Mouse (Mus musculus): ENCODE measurements around the gene Crcp. TPM values are rescaled to one million over a fixed set of nuclear protein-coding genes. Genes with fewer than 3 reads are reported as not detected.

The Crcp gene
- polyA plus RNA-seq, 1 experiment from 2014 or later, result 41.6 TPM

- H3K9me3 ChIP-seq (ENCODE audit: control insufficient read depth), result no peaks in the 10 kb centered on the region
- 0 out of 2 replicates have a peak, but pooled peaks cover 12% of the 10 kb centered on the region for H3K4me1 ChIP-seq (replicated peaks; ENCODE audit: control insufficient read depth, insufficient read depth, low read length)
- peaks cover 21% of the 10 kb centered on the region for H3K36me3 ChIP-seq (ENCODE audit: control insufficient read depth, insufficient read depth)
- no peak for ATAC-seq
- no peak overlapping the region for H3K27ac ChIP-seq (ENCODE audit: low read depth, low read length)
- 0 out of 2 replicates have a peak overlapping the region, but pooled peaks have one; percentile 17 for H3K4me2 ChIP-seq (replicated peaks; ENCODE audit: low read depth)
- peak overlapping the region; percentile 26; the same call in 1 of the 2 replicates for H3K9ac ChIP-seq (ENCODE audit: low read depth, low read length)
- WGBS, result 61% methylated on average over 5 of the region's 5 CpGs
- no peak overlapping the region for H3K4me3 ChIP-seq (ENCODE audit: low read depth, low read length)
- no peaks in the 10 kb centered on the region for H3K27me3 ChIP-seq (replicated peaks; ENCODE audit: control insufficient read depth, insufficient read depth, low read length)
- TF ChIP-seq CTCF (IDR thresholded peaks at IDR 0.05; ENCODE audit: low read depth), result no peak
Measured at GRCm38 (mm10) chr5:130021361-130021966, 7.6 kb upstream of the Crcp start.

GRCm38 (mm10) chr5:130022366-130022765 is 6.7 kb upstream of the Crcp start:
- Histone ChIP-seq H3K4me3 (ENCODE audit: low read depth, low read length) (no peak overlapping the region), H3K27ac (ENCODE audit: low read depth, low read length) (no peak overlapping the region), H3K27me3 (replicated peaks; ENCODE audit: control insufficient read depth, insufficient read depth, low read length) (no peaks in the 10 kb centered on the region), H3K4me2 (replicated peaks; ENCODE audit: low read depth) (peak overlapping the region; percentile 84), H3K9me3 (ENCODE audit: control insufficient read depth) (no peaks in the 10 kb centered on the region), H3K36me3 (ENCODE audit: control insufficient read depth, insufficient read depth) (peaks cover 15% of the 10 kb centered on the region), H3K4me1 (replicated peaks; ENCODE audit: control insufficient read depth, insufficient read depth, low read length) (0 out of 2 replicates have a peak, but pooled peaks cover 12% of the 10 kb centered on the region), H3K9ac (ENCODE audit: low read depth, low read length) (no peak overlapping the region)
- TF ChIP-seq CTCF (IDR thresholded peaks at IDR 0.05; ENCODE audit: low read depth), result no peak
- WGBS, result 49% methylated on average over 7 of the region's 7 CpGs
- no peak for ATAC-seq

- H3K4me2 ChIP-seq (replicated peaks; ENCODE audit: low read depth), result peak overlapping the region; percentile 84
- 0 out of 2 replicates have a peak overlapping the region, but pooled peaks have one; percentile 7 for H3K27ac ChIP-seq (ENCODE audit: low read depth, low read length)
- ATAC-seq, result no peak
- peaks cover 6% of the 10 kb centered on the region; the same call in 1 of the 2 replicates for H3K36me3 ChIP-seq (ENCODE audit: control insufficient read depth, insufficient read depth)
- WGBS, result 35% methylated on average over 12 of the region's 12 CpGs
- H3K4me1 ChIP-seq (replicated peaks; ENCODE audit: control insufficient read depth, insufficient read depth, low read length), result 0 out of 2 replicates have a peak, but pooled peaks cover 12% of the 10 kb centered on the region
- H3K27me3 ChIP-seq (replicated peaks; ENCODE audit: control insufficient read depth, insufficient read depth, low read length), result no peaks in the 10 kb centered on the region
- peak overlapping the region; percentile 66 for H3K4me3 ChIP-seq (ENCODE audit: low read depth, low read length)
- TF ChIP-seq CTCF (IDR thresholded peaks at IDR 0.05; ENCODE audit: low read depth), result no peak
- H3K9me3 ChIP-seq (ENCODE audit: control insufficient read depth), result no peaks in the 10 kb centered on the region
- H3K9ac ChIP-seq (ENCODE audit: low read depth, low read length), result 0 out of 2 replicates have a peak overlapping the region, but pooled peaks have one; percentile 24
Measured at GRCm38 (mm10) chr5:130023067-130023766, 5.9 kb upstream of the Crcp start.

GRCm38 (mm10) chr5:130023767-130024539 is 5.1 kb upstream of the Crcp start:
- WGBS, result under 1% methylated on average over 32 of the region's 32 CpGs
- peak overlapping the region; percentile 84 for H3K4me2 ChIP-seq (replicated peaks; ENCODE audit: low read depth)
- peak overlapping the region; percentile 66 for H3K4me3 ChIP-seq (ENCODE audit: low read depth, low read length)
- peak overlapping the region; percentile 78 for H3K27ac ChIP-seq (ENCODE audit: low read depth, low read length)
- peaks cover 13% of the 10 kb centered on the region; the same call in 1 of the 2 replicates for H3K4me1 ChIP-seq (replicated peaks; ENCODE audit: control insufficient read depth, insufficient read depth, low read length)
- peak; percentile 94 for ATAC-seq
- peaks cover under 1% of the 10 kb centered on the region; the same call in 1 of the 2 replicates for H3K36me3 ChIP-seq (ENCODE audit: control insufficient read depth, insufficient read depth)
- H3K27me3 ChIP-seq (replicated peaks; ENCODE audit: control insufficient read depth, insufficient read depth, low read length), result no peaks in the 10 kb centered on the region
- peak; percentile 92 for TF ChIP-seq CTCF (IDR thresholded peaks at IDR 0.05; ENCODE audit: low read depth)
- H3K9ac ChIP-seq (ENCODE audit: low read depth, low read length), result peak overlapping the region; percentile 70
- H3K9me3 ChIP-seq (ENCODE audit: control insufficient read depth), result no peaks in the 10 kb centered on the region

DNA sequence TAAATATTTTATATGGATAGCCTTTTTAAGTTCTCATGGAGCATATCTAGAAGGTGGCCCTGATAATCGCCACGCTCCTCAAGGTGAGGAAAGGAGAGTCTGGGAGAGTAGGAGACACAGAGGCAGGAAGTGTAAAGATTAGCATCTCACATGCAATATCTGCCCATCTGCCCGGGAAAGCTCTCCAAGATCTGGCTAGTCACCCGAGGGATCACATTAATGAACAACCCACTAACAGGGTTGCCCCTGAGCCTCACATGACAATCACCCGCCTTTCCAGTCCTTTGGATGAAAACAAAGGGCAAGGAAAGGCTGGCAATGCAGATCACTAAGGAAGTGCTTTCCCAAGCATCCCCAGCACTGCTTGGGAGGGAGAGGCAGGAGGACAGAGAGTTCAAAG is 2.0 kb upstream of the Crcp start:
- peaks cover 9% of the 10 kb centered on the region; the same call in 1 of the 2 replicates for H3K4me1 ChIP-seq (replicated peaks; ENCODE audit: control insufficient read depth, insufficient read depth, low read length)
- H3K4me3 ChIP-seq (ENCODE audit: low read depth, low read length), result no peak overlapping the region
- TF ChIP-seq CTCF (IDR thresholded peaks at IDR 0.05; ENCODE audit: low read depth), result no peak
- H3K27ac ChIP-seq (ENCODE audit: low read depth, low read length), result no peak overlapping the region
- H3K36me3 ChIP-seq (ENCODE audit: control insufficient read depth, insufficient read depth), result no peaks in the 10 kb centered on the region
- no peak overlapping the region for H3K9ac ChIP-seq (ENCODE audit: low read depth, low read length)
- WGBS, result 56% methylated on average over 5 of the region's 5 CpGs
- H3K9me3 ChIP-seq (ENCODE audit: control insufficient read depth), result no peaks in the 10 kb centered on the region
- H3K4me2 ChIP-seq (replicated peaks; ENCODE audit: low read depth), result no peak overlapping the region
- H3K27me3 ChIP-seq (replicated peaks; ENCODE audit: control insufficient read depth, insufficient read depth, low read length), result no peaks in the 10 kb centered on the region
- ATAC-seq, result no peak

DNA sequence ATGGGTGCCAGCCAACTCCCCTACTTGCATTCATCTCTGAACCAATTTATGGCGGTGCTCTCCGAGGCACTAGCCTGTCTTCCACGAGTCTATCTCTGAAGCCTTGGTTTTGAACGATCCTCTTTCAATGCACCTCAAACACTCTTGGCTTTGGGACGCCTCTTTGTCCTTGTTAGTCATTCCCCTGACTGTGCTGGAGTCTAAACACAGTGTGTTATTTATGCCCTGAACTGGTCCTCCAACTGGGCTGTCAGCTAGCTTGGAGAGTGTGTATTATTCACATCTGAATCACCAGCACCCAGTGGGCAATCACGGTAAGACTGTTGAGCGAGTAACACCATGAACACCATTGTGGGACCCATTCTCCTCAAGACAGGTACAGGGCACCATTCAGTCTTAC is 1.4 kb upstream of the Crcp start:
- TF ChIP-seq CTCF (IDR thresholded peaks at IDR 0.05; ENCODE audit: low read depth), result no peak
- Histone ChIP-seq H3K27ac (ENCODE audit: low read depth, low read length) (no peak overlapping the region), H3K36me3 (ENCODE audit: control insufficient read depth, insufficient read depth) (no peaks in the 10 kb centered on the region), H3K9ac (ENCODE audit: low read depth, low read length) (no peak overlapping the region), H3K4me3 (ENCODE audit: low read depth, low read length) (no peak overlapping the region), H3K9me3 (ENCODE audit: control insufficient read depth) (no peaks in the 10 kb centered on the region), H3K4me1 (replicated peaks; ENCODE audit: control insufficient read depth, insufficient read depth, low read length) (peaks cover 7% of the 10 kb centered on the region; the same call in 1 of the 2 replicates), H3K27me3 (replicated peaks; ENCODE audit: control insufficient read depth, insufficient read depth, low read length) (no peaks in the 10 kb centered on the region), H3K4me2 (replicated peaks; ENCODE audit: low read depth) (no peak overlapping the region)
- WGBS, result 79% methylated on average over 7 of the region's 7 CpGs
- ATAC-seq, result no peak
